Mouse (Mus musculus) thymus, postnatal 4 days (tissue): ENCODE measurements around the gene Cox16.
"Not testable (repeated sequence)": the region's sequence is repeated elsewhere in the genome, so short reads cannot be mapped to it uniquely, and the experiment has no call there.

Experiments used
- DNase-seq: peaks from one replicate; pipeline ENCODE4 v3.0.0; 2021

Gene Cox16

DNA sequence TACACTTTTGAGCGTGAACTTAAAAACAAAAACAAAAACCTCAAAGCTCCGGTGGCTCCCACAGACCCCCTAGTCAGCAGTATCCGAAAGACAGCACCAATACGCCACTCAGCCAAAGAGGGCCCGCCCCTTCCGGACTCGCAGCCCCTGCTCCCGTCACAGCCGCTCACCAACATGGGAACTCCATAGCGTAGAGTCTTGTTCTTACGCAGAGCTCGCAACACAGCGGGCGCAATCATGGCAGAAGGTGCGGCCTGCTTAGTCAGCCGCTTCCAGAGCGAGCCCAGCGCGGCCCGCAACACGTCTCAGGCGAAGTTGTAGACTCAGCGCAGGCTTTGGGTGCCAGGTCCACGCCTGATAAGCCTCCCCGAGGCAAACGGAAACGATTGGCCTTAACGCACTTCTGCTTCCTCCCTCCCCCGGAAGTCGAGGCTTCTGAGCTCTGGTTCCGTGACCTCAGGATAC, at the start of gene Cox16:
Gene Cox16, minus strand, starts transcription at position 401 of the 465 bp plus-strand sequence.
- DNase-seq, result peak; percentile 91

GRCm38 (mm10) chr12:81533029-81533419, 48.1 kb upstream of the Cox16 start:
- no peak for DNase-seq

DNA sequence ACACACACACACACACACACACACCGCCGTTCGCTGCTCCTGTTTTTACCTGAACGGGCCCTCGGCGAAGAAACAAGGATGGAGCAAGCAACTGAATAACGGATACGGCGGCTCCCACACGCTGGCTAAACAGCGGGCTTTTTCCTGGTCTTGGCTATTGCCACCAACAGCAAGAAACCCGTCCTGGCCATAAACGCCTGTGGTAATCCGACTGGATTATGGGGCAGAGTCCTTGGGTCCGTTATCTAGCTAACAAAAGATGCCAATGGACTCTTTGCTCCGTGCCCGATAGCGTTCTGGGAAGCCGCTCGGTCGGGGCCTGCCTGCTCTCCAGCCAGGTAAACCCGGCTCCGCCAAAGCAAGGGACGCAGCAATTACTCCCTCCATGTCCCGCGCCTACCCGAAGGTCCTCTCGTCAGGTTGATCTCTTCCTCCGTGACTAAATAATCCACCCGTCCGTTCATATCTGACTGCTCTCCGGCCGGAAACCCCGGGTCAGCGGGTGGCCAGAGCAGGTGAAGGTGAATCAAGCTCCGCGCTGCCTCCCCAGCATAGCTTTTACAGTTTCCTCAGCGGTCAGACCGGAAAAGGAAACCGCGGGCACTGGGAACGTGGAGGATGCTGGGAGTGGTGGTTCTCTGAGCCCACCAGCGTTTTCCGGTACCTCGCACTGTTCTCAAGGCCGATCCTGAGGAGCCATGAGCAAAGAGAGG, 47.5 kb upstream of the Cox16 start, which contains the start of the genes Gm20498 and Synj2bp:
Gene Gm20498, minus strand, starts transcription at position 590 of the 713 bp plus-strand sequence.
Gene Synj2bp, minus strand, starts transcription at position 596 of the 713 bp plus-strand sequence.
- DNase-seq, result peak; percentile 84

DNA sequence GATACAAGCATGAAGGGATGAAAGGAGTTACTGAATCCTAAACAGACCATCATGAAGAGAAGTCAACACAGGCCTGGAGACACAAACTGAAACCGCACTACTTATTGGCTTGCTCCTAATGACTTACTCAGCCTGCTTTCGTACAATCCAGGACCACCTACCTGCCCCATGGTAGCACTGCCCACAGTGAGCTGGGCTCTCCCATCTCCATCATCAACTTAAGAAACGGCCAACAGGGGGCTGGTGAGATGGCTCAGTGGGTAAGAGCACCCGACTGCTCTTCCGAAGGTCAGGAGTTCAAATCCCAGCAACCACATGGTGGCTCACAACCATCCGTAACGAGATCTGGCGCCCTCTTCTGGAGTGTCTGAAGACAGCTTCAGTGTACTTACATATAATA, 45.7 kb upstream of the Cox16 start:
- not testable (repeated sequence) for DNase-seq

DNA sequence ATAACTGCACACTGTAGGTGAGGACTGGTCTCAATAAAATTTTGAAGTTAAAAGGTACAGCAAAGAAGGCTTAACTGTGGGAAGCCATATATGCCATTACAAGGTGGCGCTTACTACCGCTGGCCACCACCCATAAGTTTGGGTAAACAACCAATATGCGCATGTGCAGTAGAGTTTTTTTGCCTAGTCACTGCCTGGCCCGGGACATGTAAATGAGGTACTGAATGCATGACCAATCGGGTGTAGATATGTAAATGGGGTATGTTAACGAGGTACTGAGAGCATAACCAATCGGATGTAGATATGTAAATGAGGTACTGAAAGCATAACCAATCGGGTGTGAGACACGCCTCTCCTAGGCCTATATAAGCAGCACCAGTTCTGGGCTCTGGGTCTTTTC, 12.0 kb upstream of the Cox16 start:
- not testable (repeated sequence) for DNase-seq

GRCm38 (mm10) chr12:81490491-81490890, 5.6 kb upstream of the Cox16 start:
- no peak for DNase-seq

- DNase-seq, result peak; percentile 26
Observed at GRCm38 (mm10) chr12:81485311-81485710, 384 bp upstream of the Cox16 start.

DNA sequence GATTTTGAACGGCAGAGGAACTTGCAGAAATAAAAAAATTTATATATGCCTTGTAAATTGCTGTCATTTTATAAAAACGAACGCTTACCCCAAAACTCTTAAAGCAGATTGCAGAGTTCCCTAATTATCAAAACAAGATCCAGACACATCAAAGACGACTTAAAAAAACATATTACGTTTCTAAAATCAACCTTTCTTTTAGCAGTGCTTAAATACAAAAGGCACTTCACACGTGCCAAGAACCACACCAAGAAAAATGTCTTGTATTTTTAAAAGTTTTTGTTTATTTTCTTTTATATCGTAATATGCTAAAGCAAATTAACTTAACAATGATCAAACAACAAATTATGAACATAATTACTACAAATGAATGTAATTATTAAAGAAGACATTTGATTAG, 715 bp downstream of the Cox16 start:
- DNase-seq, result no peak

DNA sequence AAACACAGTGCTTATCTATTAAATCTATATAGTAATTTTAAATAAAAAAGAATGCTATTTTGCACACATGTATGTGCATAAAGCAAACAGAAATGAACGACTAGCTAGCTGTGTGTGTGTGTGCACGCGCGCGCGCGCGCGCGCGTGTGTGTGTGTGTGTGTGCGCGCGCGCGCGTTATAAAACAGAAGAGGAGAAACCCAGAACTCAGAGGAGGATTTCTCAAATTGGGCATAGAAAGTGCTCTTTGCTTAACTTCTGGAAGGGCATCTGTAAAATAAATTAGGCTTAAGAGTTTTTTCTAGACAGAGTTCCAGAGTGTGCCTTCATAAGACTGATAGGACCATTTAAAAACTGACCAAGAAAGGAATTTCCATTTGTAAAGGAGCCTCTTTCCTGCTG, 1.3 kb downstream of the Cox16 start:
- DNase-seq, result peak; percentile 44

DNA sequence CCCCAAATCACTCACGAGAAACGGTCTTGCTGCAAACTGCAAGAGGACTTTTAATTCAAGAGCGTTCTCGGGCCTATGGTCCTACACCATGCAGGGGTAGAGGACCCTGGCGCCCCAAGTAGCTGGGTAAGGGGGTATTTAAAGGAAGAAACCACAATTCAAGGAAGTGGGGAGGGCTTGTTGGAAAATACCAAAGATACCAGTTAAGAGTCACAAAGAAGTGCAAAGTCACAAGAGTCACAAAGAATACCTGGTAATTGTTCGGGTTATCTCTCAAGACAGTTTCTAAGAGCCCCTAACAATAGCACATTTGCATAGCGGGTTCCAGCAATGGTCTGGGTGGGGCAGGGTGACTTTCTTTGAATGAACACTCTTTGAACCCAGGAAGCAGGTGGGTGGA, 25.9 kb downstream of the Cox16 start:
- not testable (repeated sequence) for DNase-seq

DNA sequence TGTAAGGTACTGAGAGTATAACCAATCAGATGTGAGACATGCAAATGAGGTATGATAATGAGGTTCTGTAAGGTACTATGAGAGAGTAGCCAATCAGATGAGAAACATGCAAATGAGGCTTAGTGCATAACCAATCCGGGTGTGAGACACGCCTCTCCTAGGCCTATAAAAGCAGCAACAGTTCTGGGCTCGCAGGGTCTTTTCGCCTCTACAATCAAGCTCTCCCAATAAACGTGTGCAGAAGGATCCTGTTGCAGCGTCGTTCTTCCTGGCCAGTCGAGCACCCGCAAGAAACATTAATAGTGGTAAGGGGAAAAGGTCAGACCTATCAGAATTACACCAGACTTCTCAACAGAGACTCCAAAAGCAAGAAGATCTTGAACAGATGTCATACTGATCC, 45.9 kb downstream of the Cox16 start:
- DNase-seq, result not testable (repeated sequence)

- not testable (repeated sequence) for DNase-seq
Observed at GRCm38 (mm10) chr12:81434778-81435177, 50.1 kb downstream of the Cox16 start.

DNA sequence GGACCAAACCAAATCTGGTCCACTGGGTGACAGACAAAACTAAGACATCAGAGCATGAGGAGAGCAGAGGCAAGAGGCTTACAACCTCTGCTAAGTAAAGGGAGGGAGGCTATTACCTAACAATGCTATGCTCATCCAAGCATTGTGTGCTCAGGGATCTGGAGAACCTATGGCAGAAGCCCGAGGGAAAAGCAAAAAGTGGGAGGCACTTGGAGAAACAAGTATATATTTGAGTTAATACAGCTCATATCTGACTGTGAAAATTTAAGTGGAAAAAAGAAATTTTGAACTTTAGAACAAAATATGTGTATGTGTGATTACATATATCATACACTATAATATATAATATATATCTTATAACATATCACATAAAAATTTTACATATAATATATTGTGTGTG, 63.1 kb downstream of the Cox16 start, which contains the start of gene Adam4:
Gene Adam4, minus strand, starts transcription at position 101 of the 400 bp plus-strand sequence.
- DNase-seq, result no peak

GRCm38 (mm10) chr12:81413211-81413610, 71.7 kb downstream of the Cox16 start:
- no peak for DNase-seq

- DNase-seq, result no peak
Observed at GRCm38 (mm10) chr12:81408966-81409365, 76.0 kb downstream of the Cox16 start.

DNA sequence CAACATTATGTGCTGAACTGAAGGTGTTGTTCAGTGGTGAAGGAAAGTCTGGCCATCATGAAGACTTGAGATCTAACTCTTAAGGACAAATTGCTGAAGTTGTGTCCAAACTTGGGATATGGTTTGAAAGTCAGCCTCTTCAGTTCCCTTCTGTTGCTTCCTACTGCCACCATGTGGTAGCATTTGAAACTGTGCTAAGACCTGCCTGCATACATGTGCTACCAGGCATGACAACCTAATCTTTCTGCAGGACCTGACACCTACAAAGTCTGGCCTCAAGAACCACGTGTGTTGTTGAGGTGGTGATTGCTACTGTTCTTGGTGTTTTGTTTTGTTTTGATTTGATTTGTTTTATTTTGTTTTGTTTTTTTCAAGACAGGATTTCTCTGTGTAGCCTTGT, 82.7 kb downstream of the Cox16 start:
- peak; percentile 71 for DNase-seq

GRCm38 (mm10) chr12:81379364-81379763, 105.6 kb downstream of the Cox16 start, which contains the start of gene Gm4787:
Gene Gm4787, minus strand, starts transcription at chr12:81379464.
- not testable (repeated sequence) for DNase-seq

GRCm38 (mm10) chr12:81333841-81334240, 151.1 kb downstream of the Cox16 start:
- DNase-seq, result no peak

DNA sequence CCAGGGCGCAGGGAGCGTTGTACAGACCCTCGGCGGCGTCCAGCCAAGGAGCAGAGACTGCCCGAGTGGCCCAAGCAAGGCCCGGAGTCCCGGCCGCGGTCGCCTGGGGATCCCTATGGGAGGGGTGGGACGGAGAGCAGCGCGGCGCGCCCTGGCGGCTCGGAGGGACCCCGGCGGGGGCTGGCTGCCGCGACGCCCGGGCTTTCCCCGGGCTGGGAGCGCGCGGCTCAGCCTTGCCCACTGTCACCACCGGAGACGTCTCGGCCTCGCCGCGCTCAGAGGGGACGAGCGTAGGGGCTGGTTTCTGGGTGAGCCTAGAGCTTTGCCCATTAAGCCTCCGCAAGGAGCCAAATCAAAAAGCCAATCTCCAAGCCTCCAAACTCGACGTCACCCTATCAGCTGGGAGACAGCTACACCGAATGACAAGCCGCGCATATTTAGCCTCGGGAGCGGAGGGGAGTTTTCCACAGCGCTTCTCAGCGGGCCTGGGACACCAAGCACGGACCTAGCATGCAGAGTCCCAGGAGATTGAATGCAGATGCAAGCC, 152.0 kb downstream of the Cox16 start, which contains the start of gene Slc8a3:
Gene Slc8a3, minus strand, starts transcription at position 306 of the 547 bp plus-strand sequence.
- DNase-seq, result peak; percentile 17

GRCm38 (mm10) chr12:81331937-81332874, 152.7 kb downstream of the Cox16 start:
- DNase-seq, result peak; percentile 12

DNA sequence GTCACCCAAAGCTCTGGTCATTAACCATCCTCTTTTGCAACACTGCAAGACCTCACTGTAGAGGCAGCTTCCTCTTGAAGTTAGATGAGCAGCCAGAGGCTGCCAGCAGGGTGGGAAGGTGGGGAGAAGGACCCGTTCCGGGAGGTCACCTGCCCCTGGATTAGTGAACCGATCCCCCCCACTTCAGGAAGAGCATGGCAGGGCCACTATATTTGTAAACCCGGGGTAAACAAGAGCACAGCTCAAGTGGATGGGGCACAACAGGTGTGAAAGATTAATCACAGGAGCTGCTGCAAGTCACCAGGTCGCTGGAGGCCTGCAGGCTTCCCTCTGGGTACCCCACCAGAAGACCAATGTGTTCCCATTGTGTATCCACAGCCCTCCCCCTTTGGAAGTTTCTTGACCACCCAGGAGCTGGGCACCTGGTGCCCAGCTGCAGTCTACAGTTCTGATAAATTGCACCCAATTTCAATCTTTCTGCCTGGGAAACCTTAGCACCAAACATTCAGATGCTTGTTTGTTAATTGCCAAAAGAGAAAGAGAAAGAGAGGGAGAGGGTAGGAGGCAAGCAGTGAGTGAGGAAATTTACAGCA, 153.8 kb downstream of the Cox16 start:
- DNase-seq, result no peak

DNA sequence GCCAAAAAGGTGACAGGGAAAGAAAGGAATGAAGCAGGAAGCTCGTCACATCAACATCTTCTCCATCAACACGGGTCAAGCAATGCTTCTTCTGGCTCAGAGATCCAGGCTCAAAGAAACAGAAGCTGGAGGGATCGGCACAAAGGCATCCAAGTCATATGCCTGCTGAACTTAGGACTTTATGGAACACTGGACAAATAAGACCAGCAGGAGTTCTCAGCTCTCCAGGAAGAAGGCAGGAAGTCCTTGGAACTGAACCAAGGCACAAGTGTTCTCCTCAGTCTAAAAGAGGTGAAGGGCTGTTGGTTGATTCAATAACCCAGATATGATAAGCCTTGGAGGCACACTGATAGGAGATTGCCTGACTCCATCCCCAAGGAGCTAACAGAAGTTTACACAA, 159.9 kb downstream of the Cox16 start:
- DNase-seq, result no peak

DNA sequence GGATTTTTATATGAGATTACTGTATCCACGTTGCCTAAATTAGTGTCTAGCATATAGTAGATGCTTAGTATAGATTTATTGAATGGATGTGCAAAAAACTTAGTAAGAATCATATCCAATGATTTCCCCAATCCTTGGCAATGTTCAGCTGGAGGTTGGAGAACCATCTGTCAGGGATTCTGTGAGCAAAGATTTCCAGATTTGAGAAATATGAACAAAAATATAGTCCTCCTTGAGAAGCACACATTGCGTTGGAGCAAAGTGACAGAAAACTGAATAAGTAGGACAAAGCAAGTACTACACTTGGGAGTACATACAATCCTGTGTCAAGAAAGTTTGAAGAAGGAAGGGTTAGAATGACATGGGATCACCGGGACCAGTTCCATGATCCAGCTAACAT, 160.8 kb downstream of the Cox16 start:
- DNase-seq, result no peak
